Mouse (Mus musculus) megakaryocyte, embryonic 14.5 days (primary cell): ENCODE measurements at regions not wholly inside any gene's neighbourhood (a gene's known extent, or its start where the extent isn't known, plus 50 kb on each side); places are given as distances from the start of the nearest gene placed in this dataset.

ENCODE experiments used
- FLI1 ChIP-seq: IDR thresholded peaks from 2 replicates; pipeline ENCODE4 v1.6.1; 2012; ENCODE audit warnings: low read length, inconsistent platforms, mixed read lengths
- GATA1 ChIP-seq: IDR thresholded peaks from 3 replicates; pipeline ENCODE4 v1.6.1; 2012; ENCODE audit warnings: mixed read lengths, low read length, inconsistent platforms, borderline replicate concordance

DNA sequence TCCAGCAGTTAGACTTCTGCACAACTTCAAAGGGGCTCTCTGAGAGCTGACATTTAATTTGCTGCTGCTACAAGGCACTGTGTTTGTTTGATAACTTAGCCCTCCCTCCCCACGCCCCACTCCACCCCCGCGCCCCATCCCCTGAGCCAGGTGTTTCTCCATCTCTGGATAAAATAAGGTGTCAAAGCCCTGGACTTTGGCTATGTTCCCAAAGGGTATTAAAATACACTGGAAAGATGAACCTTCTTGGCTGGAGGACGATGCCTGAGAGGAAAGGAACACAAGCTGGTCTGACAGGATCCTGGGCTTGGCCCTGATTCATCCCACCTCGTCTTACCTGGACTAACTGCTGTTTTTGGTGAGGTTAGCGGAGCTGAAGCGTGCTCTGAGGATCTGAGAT is 80.5 kb upstream of the Tsc22d2 start:
- TF ChIP-seq GATA1, result no peak
- no peak for TF ChIP-seq FLI1
